Mouse (Mus musculus) MEL (cell line): ENCODE measurements around the gene Dydc2. TPM values are rescaled to one million over a fixed set of nuclear protein-coding genes. Genes with fewer than 3 reads are reported as not detected.

Experiments
- DNase-seq: peaks from one replicate; pipeline ENCODE4 v3.0.0; 2011; ENCODE audit warnings: low read depth, low spot score
- H3K27ac ChIP-seq: 2 replicates; pipeline ENCODE4 v1.5.1; 2012; ENCODE audit warnings: low read depth, mild to moderate bottlenecking, control low read depth, low read length, moderate library complexity; ENCODE audit not compliant: control insufficient read depth
- H3K27me3 ChIP-seq, 2 experiments: fragments of 150-350 bp in 1 of 2; sonication (generic) in 1 of 2; 2 replicates each; pipeline ENCODE4 v1.6.1; 2012; ENCODE audit warnings: low read length in 2 of 2, mild to moderate bottlenecking in 2 of 2, improper control_type of control experiment in 1 of 2, moderate library complexity in 1 of 2; ENCODE audit not compliant: insufficient read depth in 2 of 2, control insufficient read depth in 1 of 2
- H3K36me3 ChIP-seq, 2 experiments: 2 replicates each; pipeline ENCODE4 v1.6.1; 2012 to 2014; ENCODE audit warnings: low read length in 2 of 2, improper control_type of control experiment in 1 of 2, inconsistent platforms in 1 of 2, mild to moderate bottlenecking in 1 of 2; ENCODE audit not compliant: insufficient read depth in 2 of 2, control insufficient read depth in 1 of 2
- H3K4me1 ChIP-seq, 2 experiments: fragments of 150-350 bp in 1 of 2; sonication (generic) in 1 of 2; 2 replicates each; pipeline ENCODE4 v1.6.1; 2012; ENCODE audit warnings: low read length in 2 of 2, improper control_type of control experiment in 1 of 2, mild to moderate bottlenecking in 1 of 2; ENCODE audit not compliant: insufficient read depth in 2 of 2, control insufficient read depth in 1 of 2
- H3K4me3 ChIP-seq, 2 experiments: fragments of 150-350 bp in 1 of 2; sonication (generic) in 1 of 2; 2 replicates each; pipeline ENCODE4 v1.5.1; 2012; ENCODE audit warnings: low read depth in 2 of 2, low read length in 2 of 2, mild to moderate bottlenecking in 2 of 2, moderate library complexity in 2 of 2, control low read depth in 1 of 2, improper control_type of control experiment in 1 of 2; ENCODE audit not compliant: control insufficient read depth in 1 of 2, insufficient read depth in 1 of 2
- H3K79me2 ChIP-seq: 2 replicates; pipeline ENCODE4 v1.6.1; 2012; ENCODE audit warnings: mild to moderate bottlenecking, low read length, moderate library complexity; ENCODE audit not compliant: control insufficient read depth, poor library complexity, insufficient read depth
- H3K9ac ChIP-seq: 2 replicates; pipeline ENCODE4 v1.6.1; 2012; ENCODE audit warnings: low read depth, mild to moderate bottlenecking, control low read depth, low read length, moderate library complexity; ENCODE audit not compliant: control insufficient read depth, poor library complexity, severe bottlenecking
- H3K9me3 ChIP-seq: fragments of 150-350 bp; sonication (generic); replicated peaks from 2 replicates; pipeline ENCODE4 v1.6.1; 2012; ENCODE audit warnings: mild to moderate bottlenecking, low read length, improper control_type of control experiment, moderate library complexity; ENCODE audit not compliant: insufficient read depth
- BHLHE40 ChIP-seq: IDR thresholded peaks from 2 replicates; pipeline ENCODE4 v1.6.1; 2012; ENCODE audit warnings: low read depth, mild to moderate bottlenecking, inconsistent platforms, low read length, improper control_type of control experiment, borderline replicate concordance
- CHD2 ChIP-seq: IDR thresholded peaks from 2 replicates; pipeline ENCODE4 v1.6.1; 2011; ENCODE audit warnings: low read length, improper control_type of control experiment
- CTCF ChIP-seq, 3 experiments: IDR thresholded peaks in 2 of 3; conservative IDR thresholded peaks in 1 of 3; 2 replicates each; pipeline ENCODE4 v1.5.1; 2011 to 2012; ENCODE audit warnings: low read length in 3 of 3, low read depth in 2 of 3, mild to moderate bottlenecking in 2 of 3, improper control_type of control experiment in 1 of 3, inconsistent platforms in 1 of 3, mixed read lengths in 1 of 3, moderate library complexity in 1 of 3; ENCODE audit not compliant: control insufficient read depth in 1 of 3, insufficient read depth in 1 of 3, poor library complexity in 1 of 3, severe bottlenecking in 1 of 3
- E2F4 ChIP-seq: IDR thresholded peaks from 2 replicates; pipeline ENCODE4 v1.6.1; 2011; ENCODE audit warnings: low read depth, low read length, improper control_type of control experiment, borderline replicate concordance
- EP300 ChIP-seq, 2 experiments: IDR thresholded peaks; 2 replicates each; pipeline ENCODE4 v1.6.1; 2011; ENCODE audit warnings: improper control_type of control experiment in 2 of 2, low read length in 2 of 2, low read depth in 1 of 2, mild to moderate bottlenecking in 1 of 2
- GATA1 ChIP-seq: IDR thresholded peaks from 2 replicates; pipeline ENCODE4 v1.6.1; 2011; ENCODE audit warnings: low read depth, low read length, improper control_type of control experiment
- HCFC1 ChIP-seq: IDR thresholded peaks from 2 replicates; pipeline ENCODE4 v1.6.1; 2012; ENCODE audit warnings: low read depth, mild to moderate bottlenecking, inconsistent platforms, low read length, improper control_type of control experiment, moderate library complexity
- JUND ChIP-seq: IDR thresholded peaks from 2 replicates; pipeline ENCODE4 v1.6.1; 2011; ENCODE audit warnings: low read depth, mild to moderate bottlenecking, improper control_type of control experiment, low read length
- MAX ChIP-seq: IDR thresholded peaks from 2 replicates; pipeline ENCODE4 v1.6.1; 2011; ENCODE audit warnings: low read length, improper control_type of control experiment
- MAZ ChIP-seq: IDR thresholded peaks from 2 replicates; pipeline ENCODE4 v1.6.1; 2012; ENCODE audit warnings: low read depth, mild to moderate bottlenecking, inconsistent platforms, low read length, improper control_type of control experiment
- MXI1 ChIP-seq: IDR thresholded peaks from 2 replicates; pipeline ENCODE4 v1.6.1; 2011; ENCODE audit warnings: mild to moderate bottlenecking, low read depth, low read length, improper control_type of control experiment
- MYC ChIP-seq: IDR thresholded peaks from 2 replicates; pipeline ENCODE4 v1.6.1; 2011; ENCODE audit warnings: low read depth, mild to moderate bottlenecking, low read length, improper control_type of control experiment, moderate library complexity
- POLR2AphosphoS2 ChIP-seq: IDR thresholded peaks from 2 replicates; pipeline ENCODE4 v1.6.1; 2011; ENCODE audit warnings: low read length, improper control_type of control experiment
- RAD21 ChIP-seq: IDR thresholded peaks from 2 replicates; pipeline ENCODE4 v1.6.1; 2011; ENCODE audit warnings: mild to moderate bottlenecking, low read depth, low read length, improper control_type of control experiment
- TAL1 ChIP-seq: IDR thresholded peaks from 2 replicates; pipeline ENCODE4 v1.6.1; 2012; ENCODE audit warnings: mild to moderate bottlenecking, inconsistent platforms, low read length, moderate library complexity, mixed read lengths
- TBP ChIP-seq: IDR thresholded peaks from 2 replicates; pipeline ENCODE4 v1.8.0; 2011; ENCODE audit warnings: low read depth, low read length, improper control_type of control experiment
- UBTF ChIP-seq: IDR thresholded peaks from 2 replicates; pipeline ENCODE4 v1.6.1; 2012; ENCODE audit warnings: low read depth, mild to moderate bottlenecking, inconsistent platforms, low read length, improper control_type of control experiment, moderate library complexity, borderline replicate concordance; ENCODE audit not compliant: insufficient read depth
- USF1 ChIP-seq: IDR thresholded peaks from 2 replicates; pipeline ENCODE4 v1.6.1; 2014; ENCODE audit warnings: low read depth, mild to moderate bottlenecking, inconsistent platforms, low read length, improper control_type of control experiment, moderate library complexity
- ZC3H11A ChIP-seq: IDR thresholded peaks from 2 replicates; pipeline ENCODE4 v1.6.1; 2012; ENCODE audit warnings: low read depth, mild to moderate bottlenecking, inconsistent platforms, low read length, improper control_type of control experiment
- ZKSCAN1 ChIP-seq: IDR thresholded peaks from 2 replicates; pipeline ENCODE4 v1.6.1; 2012; ENCODE audit warnings: low read depth, mild to moderate bottlenecking, inconsistent platforms, low read length, improper control_type of control experiment, moderate library complexity
- ZMIZ1 ChIP-seq: IDR thresholded peaks from 2 replicates; pipeline ENCODE4 v1.6.1; 2012; ENCODE audit warnings: low read depth, mild to moderate bottlenecking, inconsistent platforms, low read length, improper control_type of control experiment, moderate library complexity
- polyA plus RNA-seq, 2 experiments: library from polyadenylated mRNA; stranded (reverse) in 1 of 2; unstranded in 1 of 2; fragments of >175 nt in 1 of 2; fragments of >200 nt in 1 of 2; gene quantifications; 2 replicates each; pipeline versions ENCODE4 v1.2.1 to v1.2.4; 2012; ENCODE audit warnings: low replicate concordance in 2 of 2, low read depth in 1 of 2; ENCODE audit not compliant: insufficient read length in 2 of 2, insufficient read depth in 1 of 2, missing spikeins in 1 of 2
- total RNA-seq: library from RNA; depleted of rRNA; stranded (reverse); fragments of 300-350 nt; gene quantifications from 2 replicates; pipeline ENCODE4 v1.2.3, GENCODE M21; 2012

The Dydc2 gene
- total and polyA plus RNA-seq, 3 experiments: not detected

- Histone ChIP-seq H3K4me1 (no peaks in the 10 kb centered on the region), H3K27me3 (no peaks in the 10 kb centered on the region; a peak in 1 of 4 replicates), H3K27ac (no peak overlapping the region), H3K79me2 (no peaks in the 10 kb centered on the region), H3K36me3 (no peaks in the 10 kb centered on the region), H3K9ac (no peak overlapping the region), H3K9me3 (no peaks in the 10 kb centered on the region), H3K4me3 (no peak overlapping the region)
- TF ChIP-seq TAL1 (no peak), CHD2 (no peak)
- no peak for DNase-seq
These were observed 3.9 kb upstream of the Dydc2 start for GRCm38 (mm10) chr14:41072944-41073275.

DNA sequence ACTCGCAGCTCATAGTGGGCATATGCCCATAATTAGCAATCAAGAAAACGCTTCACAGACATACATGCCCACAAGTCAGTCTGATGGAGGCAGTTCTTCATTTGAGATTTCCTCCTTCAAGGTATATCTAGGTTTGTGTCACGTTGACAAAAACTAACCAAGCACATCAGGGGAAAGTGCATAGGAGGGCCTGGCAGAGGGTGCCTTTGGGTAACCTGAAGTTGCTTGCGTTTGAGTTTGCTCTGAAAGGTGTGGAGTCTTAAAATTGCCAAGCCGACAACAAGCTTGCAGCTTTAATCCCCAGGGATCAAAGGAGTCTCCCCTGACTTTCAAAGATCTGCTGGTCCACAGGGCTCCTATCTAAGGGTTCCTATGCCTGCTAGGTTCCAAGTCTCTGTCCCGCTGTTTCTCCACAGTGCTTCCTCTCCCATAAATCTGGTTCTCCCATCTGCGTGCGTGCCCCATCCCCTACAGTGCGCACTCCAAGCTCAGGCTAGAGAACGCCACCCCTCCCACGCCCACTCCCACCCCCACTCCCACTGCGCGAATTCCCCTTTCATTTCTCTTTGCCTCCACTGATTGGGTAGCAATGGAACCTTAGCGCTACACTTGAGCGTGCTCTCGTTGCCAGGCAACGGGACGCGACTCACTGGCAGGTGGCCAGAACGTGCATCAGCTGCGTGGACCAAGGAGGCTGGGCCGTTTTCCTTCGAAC is 3.4 kb upstream of the Dydc2 start, which contains the start of gene Dydc1:
TSS of gene Dydc1 (plus strand) at position 683 of the 715 bp plus-strand sequence.
- H3K27ac ChIP-seq: no peak within 1 kb of the TSS
- H3K79me2 ChIP-seq: no peaks in the 10 kb centered on the region
- no peak within 1 kb of the TSS for H3K4me3 ChIP-seq
- no peak for DNase-seq
- no peaks in the 10 kb centered on the region; a peak in 1 of 4 replicates for H3K27me3 ChIP-seq
- no peak for TF ChIP-seq GATA1
- TF ChIP-seq TAL1: no peak
- no peak for TF ChIP-seq HCFC1
- TF ChIP-seq JUND: no peak
- TF ChIP-seq CTCF (IDR thresholded peaks at IDR 0.05 in 2 of 3, conservative IDR thresholded peaks at IDR 0.05 in 1 of 3; ENCODE audit: control insufficient read depth in 1 of 3, insufficient read depth in 1 of 3, low read depth in 2 of 3, low read length in 3 of 3, poor library complexity in 1 of 3, severe bottlenecking in 1 of 3): no peak
- no peak for TF ChIP-seq TBP
- TF ChIP-seq BHLHE40: no peak
- no peak for TF ChIP-seq MXI1
- no peak for TF ChIP-seq UBTF
- TF ChIP-seq MYC: no peak
- TF ChIP-seq RAD21: no peak
- TF ChIP-seq ZC3H11A: no peak
- no peak for TF ChIP-seq ZKSCAN1
- no peak for TF ChIP-seq EP300 (IDR thresholded peaks at IDR 0.05; ENCODE audit: low read depth in 1 of 2, low read length in 2 of 2)
- no peak for TF ChIP-seq ZMIZ1
- no peak for TF ChIP-seq USF1
- TF ChIP-seq E2F4: no peak
- no peak for TF ChIP-seq MAX
- TF ChIP-seq MAZ: no peak
- TF ChIP-seq POLR2AphosphoS2: no peak
- H3K9ac ChIP-seq: no peak within 1 kb of the TSS
- H3K4me1 ChIP-seq: no peaks in the 10 kb centered on the region
- no peaks in the 10 kb centered on the region for H3K9me3 ChIP-seq
- H3K36me3 ChIP-seq: no peaks in the 10 kb centered on the region
